Mouse (Mus musculus): ENCODE results near the gene Ppp6r3.

GRCm38 (mm10) chr19:3476996-3477395 is 98.6 kb downstream of the Ppp6r3 start:
- TF ChIP-seq GATA1 (IDR thresholded peaks at IDR 0.05; ENCODE audit: borderline replicate concordance, low read length) (no peak), CTCF (IDR thresholded peaks at IDR 0.05; ENCODE audit: low read depth, low read length) (no peak), TAL1 (conservative IDR thresholded peaks at IDR 0.05; ENCODE audit: low read depth, low read length) (no peak), POLR2AphosphoS5 (IDR thresholded peaks at IDR 0.05; ENCODE audit: insufficient replicate concordance, low read depth, low read length) (no peak)

All from G1E (cell line).